Mouse (Mus musculus) kidney, postnatal 25 days (tissue): ENCODE results near the gene Trnt1.

ENCODE experiments used
- DNase-seq, 2 experiments: peaks; one replicate each; pipeline ENCODE4 v3.0.0; 2021; ENCODE audit warnings: mixed read lengths in 2 of 2

Trnt1 gene

GRCm38 (mm10) chr6:106787138-106787537 is 18.2 kb downstream of the Trnt1 start:
- DNase-seq: no peak

- DNase-seq: no peak
Measured at GRCm38 (mm10) chr6:106791429-106791828, 22.5 kb downstream of the Trnt1 start.

DNA sequence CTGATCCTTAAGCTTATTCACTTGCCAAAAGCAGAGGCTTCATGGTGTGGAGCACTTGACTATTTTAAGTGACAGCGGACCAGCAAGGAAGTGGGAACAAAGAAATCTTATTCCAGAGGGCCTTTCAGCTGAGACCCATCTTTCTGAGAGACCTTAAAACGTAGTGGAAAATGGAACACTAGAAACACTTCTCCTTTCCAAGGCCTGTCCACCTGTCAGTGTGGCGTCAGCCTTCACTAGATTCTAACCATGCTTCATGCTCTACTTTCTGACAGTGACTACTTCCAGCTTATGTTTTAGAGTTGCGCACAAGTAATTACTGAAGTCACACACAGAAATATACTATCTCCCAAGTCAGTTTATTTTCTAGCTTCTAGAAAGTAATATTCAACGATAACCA is 23.6 kb downstream of the Trnt1 start:
- no peak for DNase-seq

DNA sequence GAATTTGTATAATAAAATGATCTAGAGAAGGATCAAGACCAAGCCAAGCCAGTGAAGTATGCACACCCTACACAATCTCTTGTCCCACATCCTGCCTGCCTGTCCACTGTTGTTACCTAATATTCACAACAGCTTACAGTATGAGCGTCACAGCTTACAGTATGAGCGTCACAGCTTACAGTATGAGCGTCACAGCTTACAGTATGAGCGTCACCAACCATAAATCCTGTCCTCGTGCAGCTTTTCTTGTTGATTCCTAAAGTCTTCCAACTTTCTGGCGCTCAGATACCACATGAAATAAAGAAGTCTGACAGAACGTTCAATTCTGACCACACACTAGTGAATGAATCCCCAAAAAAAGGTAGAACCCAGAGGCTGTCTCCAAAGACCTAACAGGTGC is 24.2 kb downstream of the Trnt1 start:
- DNase-seq: no peak

DNA sequence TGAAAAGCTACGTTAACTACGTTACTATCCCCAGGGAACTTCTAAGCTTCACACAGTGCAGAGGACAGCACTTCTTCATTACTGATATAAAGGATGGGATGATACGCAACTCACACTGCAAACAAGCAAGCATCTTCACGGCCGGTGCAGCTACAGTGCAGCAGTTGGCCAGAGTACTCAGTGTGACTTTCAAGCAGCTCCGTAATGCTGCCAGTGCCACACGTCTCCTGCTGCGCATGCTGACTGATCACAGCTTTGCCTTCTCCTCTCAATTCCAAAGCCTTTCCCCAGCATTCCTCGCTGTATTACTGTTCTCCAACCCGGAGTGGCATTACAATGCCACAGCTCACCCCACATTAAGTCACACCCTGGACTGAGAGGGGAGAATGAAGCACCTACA is 24.7 kb downstream of the Trnt1 start:
- no peak for DNase-seq

- no peak for DNase-seq
Measured at GRCm38 (mm10) chr6:106794094-106794814, 25.3 kb downstream of the Trnt1 start.

GRCm38 (mm10) chr6:106799333-106800226 is 30.7 kb downstream of the Trnt1 start, which contains the start of gene Crbn:
Crbn (minus strand) TSS chr6:106800077.
- peak; percentile 93 to 94 for DNase-seq

DNA sequence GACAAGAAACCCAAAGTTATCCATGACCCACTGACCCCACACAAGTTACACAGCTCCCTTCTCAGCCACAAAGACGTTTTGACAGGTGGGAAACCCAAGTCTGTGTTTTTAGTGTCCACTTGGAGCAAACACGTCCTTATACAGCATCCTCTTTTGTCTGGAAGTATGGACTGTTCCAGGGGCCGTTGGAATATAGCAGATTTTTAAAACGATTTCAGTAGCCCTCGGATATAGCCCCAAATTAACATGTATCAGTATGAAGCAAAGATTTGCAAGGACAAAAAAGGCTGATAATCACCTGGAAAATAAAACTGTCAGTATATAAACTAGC is 31.3 kb downstream of the Trnt1 start:
- no peak for DNase-seq

- DNase-seq: peak; percentile 9 to 49
Measured at GRCm38 (mm10) chr6:106804904-106805303, 36.0 kb downstream of the Trnt1 start.

DNA sequence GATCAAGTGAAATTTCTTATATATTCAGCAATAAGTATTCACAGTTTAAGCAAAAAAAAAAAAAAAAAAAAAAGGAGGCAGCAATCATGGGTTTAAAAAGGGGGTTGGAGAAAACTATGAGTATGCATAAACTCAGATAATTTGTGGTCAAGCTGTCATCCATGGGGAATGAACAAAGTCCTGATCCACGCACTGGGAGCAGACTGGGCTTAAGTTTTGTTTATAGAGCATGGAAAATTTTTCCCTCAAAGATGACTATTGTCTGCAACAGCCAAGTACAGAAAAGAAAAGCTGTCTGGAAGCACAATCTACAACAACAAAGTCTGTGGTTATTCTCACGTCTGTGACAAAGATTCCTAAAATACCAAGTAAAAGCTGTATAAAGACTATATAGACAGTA is 40.2 kb downstream of the Trnt1 start:
- DNase-seq: no peak

GRCm38 (mm10) chr6:106810686-106811085 is 41.8 kb downstream of the Trnt1 start:
- no peak for DNase-seq

GRCm38 (mm10) chr6:106819246-106819645 is 50.3 kb downstream of the Trnt1 start:
- no peak for DNase-seq

DNA sequence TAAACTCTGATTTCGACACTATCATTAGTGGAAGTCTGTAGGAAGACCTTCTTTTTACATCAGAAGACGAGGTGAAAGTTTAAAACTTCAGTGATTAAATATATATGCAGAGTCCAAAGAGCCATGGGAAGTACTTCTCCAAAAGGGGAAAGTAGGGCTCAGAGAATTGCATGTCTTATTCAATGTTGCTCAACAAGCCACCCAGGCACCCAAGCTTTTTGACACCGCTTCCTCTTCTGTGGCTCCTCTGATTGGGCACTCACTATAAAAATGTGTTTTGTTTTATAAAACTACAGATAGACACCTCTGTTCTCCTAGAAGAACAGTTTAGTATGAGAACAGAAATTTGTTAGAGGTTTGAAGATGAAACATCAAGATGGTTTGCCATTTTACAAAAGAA is 51.0 kb downstream of the Trnt1 start:
- DNase-seq: no peak

- DNase-seq: no peak
Measured at GRCm38 (mm10) chr6:106820566-106820965, 51.6 kb downstream of the Trnt1 start.

DNA sequence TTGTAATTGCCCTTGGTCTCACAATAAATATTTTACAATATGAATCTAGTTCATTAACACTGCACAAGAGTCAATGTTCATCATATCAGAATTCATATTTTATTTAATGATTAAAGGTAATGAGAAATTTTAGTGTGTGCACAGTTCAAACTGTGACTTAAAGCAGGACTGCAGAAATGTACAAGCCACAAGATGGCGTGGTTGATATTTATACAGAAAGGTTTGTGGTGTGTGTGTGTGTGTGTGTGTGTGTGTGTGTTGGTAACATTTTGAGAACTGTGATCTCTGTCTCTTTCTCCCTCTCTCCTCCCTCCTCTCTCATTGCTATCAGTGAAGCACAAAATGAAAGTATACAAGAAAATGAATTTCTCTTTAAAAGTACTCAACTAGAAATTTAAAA is 53.4 kb downstream of the Trnt1 start:
- DNase-seq: peak; percentile 36 to 45
